Mouse (Mus musculus) neural tube, embryonic 14.5 days (tissue): ENCODE measurements around the gene Vcan. TPM values are rescaled to one million over a fixed set of nuclear protein-coding genes. Genes with fewer than 3 reads are reported as not detected.
"Not testable (repeated sequence)": the region's sequence is repeated elsewhere in the genome, so short reads cannot be mapped to it uniquely, and the experiment has no call there.

Experiments
- ATAC-seq: fragments of 200-750 bp; cut with Nextera tagmentation; 2 replicates; pipeline ENCODE4 v1.8.0; 2017; ENCODE audit warnings: low read depth, mild to moderate bottlenecking, moderate TSS enrichment, moderate library complexity
- H3K27ac ChIP-seq: fragments of 300-500 bp; sonication (generic); 2 replicates; pipeline ENCODE4 v1.5.1; 2014; ENCODE audit warnings: low read depth, mild to moderate bottlenecking, control low read depth, low read length, moderate library complexity, mixed read lengths
- H3K27me3 ChIP-seq: fragments of 300-500 bp; sonication (generic); 2 replicates; pipeline ENCODE4 v1.6.1; 2014; ENCODE audit warnings: low read length; ENCODE audit not compliant: control insufficient read depth, insufficient read depth
- H3K36me3 ChIP-seq: fragments of 300-500 bp; sonication (generic); 2 replicates; pipeline ENCODE4 v1.6.1; 2014; ENCODE audit warnings: low read length, mixed read lengths; ENCODE audit not compliant: control insufficient read depth, insufficient read depth
- H3K4me1 ChIP-seq: fragments of 300-500 bp; sonication (generic); 2 replicates; pipeline ENCODE4 v1.6.1; 2014; ENCODE audit warnings: low read length; ENCODE audit not compliant: control insufficient read depth, insufficient read depth
- H3K4me2 ChIP-seq: fragments of 300-500 bp; sonication (generic); 2 replicates; pipeline ENCODE4 v1.6.1; 2014; ENCODE audit warnings: mild to moderate bottlenecking, low read depth, low read length, control low read depth
- H3K4me3 ChIP-seq: fragments of 300-500 bp; sonication (generic); 2 replicates; pipeline ENCODE4 v1.5.1; 2014; ENCODE audit warnings: low read depth, low read length, control low read depth, mixed read lengths
- H3K9ac ChIP-seq: fragments of 300-500 bp; sonication (generic); replicated peaks from 2 replicates; pipeline ENCODE4 v1.6.1; 2014; ENCODE audit warnings: low read depth, mild to moderate bottlenecking, control low read depth, low read length, mixed read lengths
- H3K9me3 ChIP-seq: fragments of 300-500 bp; sonication (generic); 2 replicates; pipeline ENCODE4 v1.6.1; 2016; ENCODE audit warnings: low read length; ENCODE audit not compliant: control insufficient read depth
- WGBS: fragments of 180-500 bp; shearing (Covaris S2); extraction: QIAGEN DNeasy Blood & Tissue Kit; methylation state at CpG from one replicate; pipeline ENCODE4 v1.1.7; 2014; 5-methylcytosine and 5-hydroxymethylcytosine counted together
- polyA plus RNA-seq: library from polyadenylated mRNA; unstranded; fragments of >200 nt; fragmentation: Nextera tagmentation; extraction: Ambion mirVana; gene quantifications from 2 replicates; pipeline ENCODE4 v1.2.1, GENCODE M21; 2014

The Vcan gene
- polyA plus RNA-seq, 1 experiment from 2014 or later: 19.8 TPM

- Histone ChIP-seq H3K4me1 (no peaks in the 10 kb centered on the region), H3K9ac (no peak overlapping the region), H3K27ac (no peak overlapping the region), H3K4me2 (no peak overlapping the region), H3K27me3 (no peaks in the 10 kb centered on the region), H3K36me3 (no peaks in the 10 kb centered on the region), H3K4me3 (no peak overlapping the region), H3K9me3 (no peaks in the 10 kb centered on the region)
- no peak for ATAC-seq
- 85% methylated on average over 3 of the region's 3 CpGs for WGBS
These were observed 20.0 kb upstream of the Vcan start for GRCm38 (mm10) chr13:89762339-89762738.

GRCm38 (mm10) chr13:89756347-89756746 lies 14.0 kb upstream of the Vcan start:
- Histone ChIP-seq H3K36me3 (no peaks in the 10 kb centered on the region), H3K9me3 (no peaks in the 10 kb centered on the region), H3K27me3 (no peaks in the 10 kb centered on the region), H3K27ac (no peak overlapping the region), H3K9ac (no peak overlapping the region), H3K4me3 (no peak overlapping the region), H3K4me2 (no peak overlapping the region), H3K4me1 (no peaks in the 10 kb centered on the region)
- no peak for ATAC-seq

- H3K27me3 ChIP-seq, H3K36me3 ChIP-seq, H3K9me3 ChIP-seq, H3K4me3 ChIP-seq, H3K27ac ChIP-seq, H3K9ac ChIP-seq, H3K4me2 ChIP-seq, ATAC-seq, H3K4me1 ChIP-seq: not testable (repeated sequence)
- 28% methylated on average over 3 of the region's 3 CpGs for WGBS
These were observed 8.3 kb upstream of the Vcan start for GRCm38 (mm10) chr13:89750562-89750961.

GRCm38 (mm10) chr13:89743201-89743600 lies 892 bp upstream of the Vcan start:
- no peak for ATAC-seq
- Histone ChIP-seq H3K27me3 (peaks cover 4% of the 10 kb centered on the region; the same call in 1 of the 2 replicates), H3K9ac (no peak overlapping the region), H3K36me3 (no peaks in the 10 kb centered on the region), H3K27ac (no peak overlapping the region), H3K4me3 (peak overlapping the region; percentile 49), H3K4me2 (peak overlapping the region; percentile 93), H3K9me3 (no peaks in the 10 kb centered on the region), H3K4me1 (peaks cover 7% of the 10 kb centered on the region; the same call in 1 of the 2 replicates)
- 6% methylated on average over 8 of the region's 8 CpGs for WGBS

- H3K9ac ChIP-seq: peak overlapping the region; percentile 44
- H3K4me1 ChIP-seq: peaks cover 7% of the 10 kb centered on the region; the same call in 1 of the 2 replicates
- H3K27me3 ChIP-seq: peaks cover 4% of the 10 kb centered on the region; the same call in 1 of the 2 replicates
- H3K4me2 ChIP-seq: peak overlapping the region; percentile 93
- peak overlapping the region; percentile 49 for H3K4me3 ChIP-seq
- H3K27ac ChIP-seq: no peak overlapping the region
- WGBS: under 1% methylated on average over 15 of the region's 15 CpGs
- H3K36me3 ChIP-seq: no peaks in the 10 kb centered on the region
- no peaks in the 10 kb centered on the region for H3K9me3 ChIP-seq
- ATAC-seq: no peak
These were observed 434 bp upstream of the Vcan start for GRCm38 (mm10) chr13:89742686-89743200.

- peak overlapping the region; percentile 93 for H3K4me2 ChIP-seq
- no peaks in the 10 kb centered on the region for H3K36me3 ChIP-seq
- H3K27ac ChIP-seq: peak overlapping the region; percentile 63; the same call in 1 of the 2 replicates
- peak overlapping the region; percentile 44 for H3K9ac ChIP-seq
- peak overlapping the region; percentile 49 for H3K4me3 ChIP-seq
- WGBS: 0% methylated on average over 14 of the region's 14 CpGs
- H3K27me3 ChIP-seq: peaks cover 4% of the 10 kb centered on the region; the same call in 1 of the 2 replicates
- 0 out of 2 replicates have a peak, but pooled peaks have one; percentile 13 for ATAC-seq
- H3K4me1 ChIP-seq: peaks cover 7% of the 10 kb centered on the region; the same call in 1 of the 2 replicates
- no peaks in the 10 kb centered on the region for H3K9me3 ChIP-seq
These were observed 1.2 kb downstream of the Vcan start for GRCm38 (mm10) chr13:89741116-89741551.

GRCm38 (mm10) chr13:89740243-89741115 lies 1.8 kb downstream of the Vcan start:
- peak; percentile 90 for ATAC-seq
- under 1% methylated on average over 33 of the region's 33 CpGs for WGBS
- H3K27me3 ChIP-seq: peaks cover 4% of the 10 kb centered on the region; the same call in 1 of the 2 replicates

GRCm38 (mm10) chr13:89739696-89740242 lies 2.5 kb downstream of the Vcan start:
- Histone ChIP-seq H3K27ac (peak overlapping the region; percentile 6; the same call in 1 of the 2 replicates), H3K4me2 (peak overlapping the region; percentile 93), H3K4me1 (peaks cover 7% of the 10 kb centered on the region; the same call in 1 of the 2 replicates), H3K36me3 (no peaks in the 10 kb centered on the region), H3K9ac (peak overlapping the region; percentile 46; the same call in 1 of the 2 replicates), H3K27me3 (peaks cover 4% of the 10 kb centered on the region; the same call in 1 of the 2 replicates), H3K4me3 (peak overlapping the region; percentile 49), H3K9me3 (no peaks in the 10 kb centered on the region)
- ATAC-seq: peak; percentile 32
- WGBS: 0% methylated on average over 24 of the region's 24 CpGs

More at GRCm38 (mm10) chr13:89740243-89741115, 1.8 kb downstream of the Vcan start:
- Histone ChIP-seq H3K36me3 (no peaks in the 10 kb centered on the region), H3K4me3 (peak overlapping the region; percentile 49), H3K27ac (peak overlapping the region; percentile 63; the same call in 1 of the 2 replicates), H3K4me1 (peaks cover 7% of the 10 kb centered on the region; the same call in 1 of the 2 replicates), H3K4me2 (peak overlapping the region; percentile 93), H3K9me3 (no peaks in the 10 kb centered on the region), H3K9ac (peak overlapping the region; percentile 46)
